8 mouse cellular contexts compared by ENCODE assay signal in the genomic region with DNA sequence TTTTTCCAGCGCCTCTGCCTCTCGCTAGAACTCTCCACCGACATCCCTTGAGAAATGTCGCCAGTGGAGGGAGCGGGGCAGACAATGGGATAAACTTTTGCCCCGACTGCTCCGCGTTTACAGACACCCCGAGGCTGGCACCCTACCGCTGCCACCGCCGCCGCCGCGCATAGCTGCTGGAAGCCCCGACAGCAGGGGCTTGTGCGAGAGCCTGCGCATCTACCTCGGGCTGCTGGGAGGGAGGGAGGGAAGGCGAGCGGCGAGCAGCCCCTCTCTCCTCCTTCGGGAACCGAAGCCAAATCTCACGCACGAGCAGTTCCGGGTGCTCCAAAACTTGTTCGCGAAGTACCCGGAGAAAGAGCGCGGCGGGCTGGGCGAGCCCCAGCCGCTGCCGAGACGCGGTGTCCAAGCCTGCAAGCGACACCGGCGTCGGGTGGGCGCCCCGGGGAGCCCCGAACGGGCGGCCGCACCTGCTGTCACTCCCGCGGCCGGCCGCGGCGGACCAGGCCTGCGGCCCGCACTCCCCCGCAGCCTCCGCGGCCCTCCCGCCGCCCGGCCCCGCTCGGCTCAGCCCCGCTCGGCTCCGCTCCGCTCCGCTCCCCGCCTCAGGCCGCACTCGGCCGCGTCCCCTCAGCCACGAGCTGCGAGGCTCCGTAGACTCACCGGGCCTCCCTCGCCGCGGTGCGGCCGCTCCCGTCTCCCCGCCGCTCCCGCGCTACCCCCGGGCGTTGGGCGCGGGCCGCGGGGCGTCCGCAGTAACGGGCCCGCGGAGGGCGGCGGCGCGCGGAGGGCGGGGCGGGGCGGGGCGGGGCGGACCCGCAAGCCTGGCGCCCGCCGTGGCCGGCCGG. TPM values are rescaled to one million over a fixed set of nuclear protein-coding genes. Genes with fewer than 3 reads are reported as not detected.
DNase-seq lines count a peak whose midpoint lies in the region; ATAC-seq and TF ChIP-seq lines count a peak whose summit lies in the region.

No protein-coding gene starts in this region.

- no peaks in the 10 kb centered on the region for H3K9me3 ChIP-seq in embryonic facial prominence, embryonic 10.5 days
- H3K9me3 ChIP-seq in heart, embryonic 16.5 days (replicated peaks; ENCODE audit: control insufficient read depth, low read length) = no peaks in the 10 kb centered on the region

- intact Hi-C loops in left cerebral cortex, postnatal 4 days (cut with DNase I) = loop anchor here (10.0 kb wide), 1 partner anchor 119 kb away; the partner anchor contains the start of gene Idnk

- WGBS in embryonic facial prominence, embryonic 10.5 days = under 1% methylated on average over 113 of the region's 115 CpGs
- under 1% methylated on average over 104 of the region's 115 CpGs for WGBS in heart, embryonic 16.5 days
- WGBS in small intestine, adult 2 months = 2% methylated on average over 99 of the region's 115 CpGs

- DNase-seq in frontal cortex, postnatal 14 days (ENCODE audit: low spot score in 2 of 2) = no peak
- peak; percentile 45 to 48 for DNase-seq in adrenal gland, adult 18-20 months (ENCODE audit: low spot score in 2 of 2)
- peak; percentile 65 for DNase-seq in embryonic facial prominence, embryonic 10.5 days (ENCODE audit: low spot score)
- peak; percentile 56 for DNase-seq in left cerebral cortex, postnatal 4 days

- H3K36me3 ChIP-seq in embryonic facial prominence, embryonic 10.5 days (replicated peaks) = no peaks in the 10 kb centered on the region
- no peaks in the 10 kb centered on the region for H3K36me3 ChIP-seq in heart, embryonic 16.5 days (ENCODE audit: control insufficient read depth, insufficient read depth)
- no peaks in the 10 kb centered on the region for H3K36me3 ChIP-seq in small intestine, adult 2 months (ENCODE audit: control insufficient read depth, insufficient read depth, low read length)

- peaks cover 29% of the 10 kb centered on the region for H3K4me1 ChIP-seq in embryonic facial prominence, embryonic 10.5 days
- H3K4me1 ChIP-seq in heart, embryonic 16.5 days (ENCODE audit: control insufficient read depth, insufficient read depth, low read length) = peaks cover 13% of the 10 kb centered on the region
- H3K4me1 ChIP-seq in small intestine, adult 2 months (ENCODE audit: control insufficient read depth, insufficient read depth, insufficient read length, low read length) = peaks cover 4% of the 10 kb centered on the region

- no peak for TF ChIP-seq POLR2A in small intestine, adult 2 months (IDR thresholded peaks at IDR 0.05; ENCODE audit: low read depth, low read length)

- peak; percentile 67; the same call in 1 of the 2 replicates for ATAC-seq in frontal cortex, adult (ENCODE audit: low TSS enrichment)
- ATAC-seq in heart, embryonic 16.5 days (replicated peaks; ENCODE audit: extremely low read depth, insufficient read depth, low FRiP score) = peak; percentile 43
- peak; percentile 23; the same call in 1 of the 2 replicates for ATAC-seq in megakaryocyte progenitor cell, adult 5-6 weeks (replicated peaks; ENCODE audit: poor library complexity)

- H3K27me3 ChIP-seq in embryonic facial prominence, embryonic 10.5 days (replicated peaks; ENCODE audit: low read depth, poor library complexity, severe bottlenecking) = peaks cover 35% of the 10 kb centered on the region
- 0 out of 2 replicates have a peak, but pooled peaks cover 2% of the 10 kb centered on the region for H3K27me3 ChIP-seq in heart, embryonic 16.5 days (ENCODE audit: control insufficient read depth, insufficient read depth, low read length)
- peaks cover 19% of the 10 kb centered on the region for H3K27me3 ChIP-seq in small intestine, adult 2 months (ENCODE audit: control insufficient read depth, insufficient read depth, low read length)

- H3K9ac ChIP-seq in heart, embryonic 16.5 days (ENCODE audit: low read length) = peak overlapping the region; percentile 92

- no peak for TF ChIP-seq CTCF in small intestine, adult 2 months (IDR thresholded peaks at IDR 0.05; ENCODE audit: extremely low read depth, insufficient read length, insufficient replicate concordance, low read depth, low read length)

- peak overlapping the region; percentile 88 for H3K27ac ChIP-seq in embryonic facial prominence, embryonic 10.5 days (replicated peaks)
- peak overlapping the region; percentile 75 for H3K27ac ChIP-seq in heart, embryonic 16.5 days (ENCODE audit: low read length)
- no peak overlapping the region for H3K27ac ChIP-seq in small intestine, adult 2 months (ENCODE audit: insufficient read depth, low read depth, low read length)

- H3K4me3 ChIP-seq in embryonic facial prominence, embryonic 10.5 days = peak overlapping the region; percentile 85
- H3K4me3 ChIP-seq in heart, embryonic 16.5 days (ENCODE audit: low read length) = peak overlapping the region; percentile 87
- H3K4me3 ChIP-seq in small intestine, adult 2 months (ENCODE audit: low read depth, low read length) = peak overlapping the region; percentile 98

- H3K4me2 ChIP-seq in heart, embryonic 16.5 days (ENCODE audit: low read depth, low read length) = peak overlapping the region; percentile 80

RNA-seq across cellular contexts. Expression of gene Gkap1, which starts 1.9 kb away (rescaled TPM):
- total RNA-seq in adrenal gland, adult 18-20 months (2021) = 10 to 100 TPM; 54.5 to 83.4 TPM
- 17.5 and 18.4 TPM in 2 replicates for polyA plus RNA-seq in embryonic facial prominence, embryonic 10.5 days (2016; fragmentation: Nextera tagmentation; extraction: Ambion mirVana)
- 17.0 and 18.9 TPM in 2 replicates for polyA plus RNA-seq in heart, embryonic 16.5 days (2015; fragmentation: Nextera tagmentation; extraction: Ambion mirVana)
- 10 to 100 TPM; 26.7 to 28.2 TPM for total RNA-seq in left cerebral cortex, postnatal 4 days (2021)
- total RNA-seq in megakaryocyte progenitor cell, adult 5-6 weeks (2015) = 10.9 and 11.6 TPM in 2 replicates
- 14.6 and 20.2 TPM in 2 replicates for total RNA-seq in megakaryocyte progenitor cell, adult 5-6 weeks (2017)
- polyA plus RNA-seq in small intestine, adult 2 months (2012; rRNA removed) = 0.38 and 1.0 TPM in 2 replicates

RNA-seq across cellular contexts. Expression of gene Ubqln1, which starts 58.2 kb away (rescaled TPM):
- 100 to 1,000 TPM; 151 to 156 TPM for total RNA-seq in adrenal gland, adult 18-20 months (2021)
- 135 and 144 TPM in 2 replicates for polyA plus RNA-seq in embryonic facial prominence, embryonic 10.5 days (2016; fragmentation: Nextera tagmentation; extraction: Ambion mirVana)
- 71.4 and 71.8 TPM in 2 replicates for polyA plus RNA-seq in heart, embryonic 16.5 days (2015; fragmentation: Nextera tagmentation; extraction: Ambion mirVana)
- 100 to 1,000 TPM; 129 to 133 TPM for total RNA-seq in left cerebral cortex, postnatal 4 days (2021)
- 52.2 and 57.6 TPM in 2 replicates for total RNA-seq in megakaryocyte progenitor cell, adult 5-6 weeks (2015)
- total RNA-seq in megakaryocyte progenitor cell, adult 5-6 weeks (2017) = 53.0 and 64.7 TPM in 2 replicates
- 62.3 and 118 TPM in 2 replicates for polyA plus RNA-seq in small intestine, adult 2 months (2012; rRNA removed)

Comparison
In these comparisons a context has a peak if more than half of its experiments do, and no peak if none do; other contexts are left out.
1. DNase-seq: peak in adrenal gland, adult 18-20 months (2 of 2), embryonic facial prominence, embryonic 10.5 days (single experiment) and left cerebral cortex, postnatal 4 days (single experiment); none in frontal cortex, postnatal 14 days (0 of 2).
2. Peak in every context shown above with its lines, with median percentiles within 50 percentile points of each other: ATAC-seq and H3K4me3 ChIP-seq.